Mouse (Mus musculus): ENCODE measurements around the gene Pid1. TPM values are rescaled to one million over a fixed set of nuclear protein-coding genes. Genes with fewer than 3 reads are reported as not detected.

Pid1 gene
- polyA plus RNA-seq, 1 experiment from 2014 or later, result 9.7 TPM

GRCm38 (mm10) chr1:84025746-84026145, 338.2 kb downstream of the Pid1 start:
- no peak overlapping the region for H3K4me2 ChIP-seq (ENCODE audit: low read depth, low read length)
- no peaks in the 10 kb centered on the region for H3K36me3 ChIP-seq (ENCODE audit: control insufficient read depth, insufficient read depth)
- no peak overlapping the region for H3K27ac ChIP-seq (ENCODE audit: low read length)
- no peaks in the 10 kb centered on the region for H3K27me3 ChIP-seq (ENCODE audit: control insufficient read depth, insufficient read depth, low read length)
- WGBS, result 68% methylated on average over 1 of the region's 1 CpGs
- H3K4me3 ChIP-seq (ENCODE audit: low read length), result no peak overlapping the region
- ATAC-seq (replicated peaks; ENCODE audit: extremely low read depth, insufficient read depth, low FRiP score), result no peak
- H3K9ac ChIP-seq (ENCODE audit: low read length), result no peak overlapping the region
- no peaks in the 10 kb centered on the region for H3K9me3 ChIP-seq (replicated peaks; ENCODE audit: control insufficient read depth, low read length)
- H3K4me1 ChIP-seq (ENCODE audit: control insufficient read depth, insufficient read depth, low read length), result no peaks in the 10 kb centered on the region

- H3K4me3 ChIP-seq (ENCODE audit: low read length), result no peak overlapping the region
- WGBS, result 69% methylated on average over 4 of the region's 4 CpGs
- no peaks in the 10 kb centered on the region for H3K9me3 ChIP-seq (replicated peaks; ENCODE audit: control insufficient read depth, low read length)
- no peaks in the 10 kb centered on the region for H3K4me1 ChIP-seq (ENCODE audit: control insufficient read depth, insufficient read depth, low read length)
- ATAC-seq (replicated peaks; ENCODE audit: extremely low read depth, insufficient read depth, low FRiP score), result no peak
- no peaks in the 10 kb centered on the region for H3K36me3 ChIP-seq (ENCODE audit: control insufficient read depth, insufficient read depth)
- no peak overlapping the region for H3K27ac ChIP-seq (ENCODE audit: low read length)
- no peaks in the 10 kb centered on the region for H3K27me3 ChIP-seq (ENCODE audit: control insufficient read depth, insufficient read depth, low read length)
- H3K9ac ChIP-seq (ENCODE audit: low read length), result no peak overlapping the region
- no peak overlapping the region for H3K4me2 ChIP-seq (ENCODE audit: low read depth, low read length)
These were observed 351.1 kb downstream of the Pid1 start for GRCm38 (mm10) chr1:84012871-84013375.

GRCm38 (mm10) chr1:84002630-84003029, 361.4 kb downstream of the Pid1 start:
- no peaks in the 10 kb centered on the region for H3K9me3 ChIP-seq (replicated peaks; ENCODE audit: control insufficient read depth, low read length)
- no peak overlapping the region for H3K4me2 ChIP-seq (ENCODE audit: low read depth, low read length)
- no peak overlapping the region for H3K27ac ChIP-seq (ENCODE audit: low read length)
- H3K4me3 ChIP-seq (ENCODE audit: low read length), result no peak overlapping the region
- 42% methylated on average over 4 of the region's 4 CpGs for WGBS
- no peaks in the 10 kb centered on the region for H3K27me3 ChIP-seq (ENCODE audit: control insufficient read depth, insufficient read depth, low read length)
- no peak overlapping the region for H3K9ac ChIP-seq (ENCODE audit: low read length)
- ATAC-seq (replicated peaks; ENCODE audit: extremely low read depth, insufficient read depth, low FRiP score), result 0 out of 2 replicates have a peak, but pooled peaks have one; percentile 49
- no peaks in the 10 kb centered on the region for H3K36me3 ChIP-seq (ENCODE audit: control insufficient read depth, insufficient read depth)
- H3K4me1 ChIP-seq (ENCODE audit: control insufficient read depth, insufficient read depth, low read length), result no peaks in the 10 kb centered on the region

Small RNA genes within 50 kb of the gene (microRNA-seq; reads per million reads assigned to microRNA genes)
- gene Mir6353, result not detected
